Mouse (Mus musculus) olfactory bulb, adult 2 months (tissue): ENCODE measurements at regions not wholly inside any gene's neighbourhood (a gene's known extent, or its start where the extent isn't known, plus 50 kb on each side); places are given as distances from the start of the nearest gene placed in this dataset.

Source experiments
- H3K27ac ChIP-seq: fragments of 200-500 bp; 2 replicates; pipeline ENCODE4 v1.5.1; 2012; ENCODE audit warnings: low read depth, low read length; ENCODE audit not compliant: insufficient read depth
- H3K4me1 ChIP-seq: fragments of 200-500 bp; 2 replicates; pipeline ENCODE4 v1.6.1; 2012; ENCODE audit warnings: low read length; ENCODE audit not compliant: control insufficient read depth, insufficient read depth
- H3K4me3 ChIP-seq: fragments of 200-500 bp; 2 replicates; pipeline ENCODE4 v1.5.1; 2012; ENCODE audit warnings: mild to moderate bottlenecking, low read depth, low read length, moderate library complexity; ENCODE audit not compliant: insufficient read depth
- CTCF ChIP-seq: fragments of 200-500 bp; IDR thresholded peaks from 2 replicates; pipeline ENCODE4 v1.5.1; 2012; ENCODE audit warnings: low read depth, mild to moderate bottlenecking, low read length, moderate library complexity; ENCODE audit not compliant: insufficient read depth
- POLR2A ChIP-seq: fragments of 200-500 bp; IDR thresholded peaks from 2 replicates; pipeline ENCODE4 v1.6.1; 2012; ENCODE audit warnings: mild to moderate bottlenecking, low read depth, low read length, moderate library complexity; ENCODE audit not compliant: insufficient read depth
- WGBS: fragments of 180-500 bp; shearing (Covaris S2); methylation state at CpG from one replicate; pipeline ENCODE4 v1.1.7; 2018; 5-methylcytosine and 5-hydroxymethylcytosine counted together

- Histone ChIP-seq H3K4me3 (no peak overlapping the region), H3K4me1 (no peaks in the 10 kb centered on the region), H3K27ac (no peak overlapping the region)
- TF ChIP-seq POLR2A (no peak), CTCF (no peak)
- 92% methylated on average over 1 of the region's 1 CpGs for WGBS
These were observed 623.1 kb downstream of the Efnb2 start for GRCm38 (mm10) chr8:8037929-8038328.

- Histone ChIP-seq H3K4me3 (no peak overlapping the region), H3K27ac (no peak overlapping the region), H3K4me1 (no peaks in the 10 kb centered on the region)
- no peak for TF ChIP-seq CTCF
- 58% methylated on average over 4 of the region's 4 CpGs for WGBS
These were observed 649.9 kb downstream of the Efnb2 start for GRCm38 (mm10) chr8:8011151-8011550.

GRCm38 (mm10) chr8:7994905-7995304 is 666.1 kb downstream of the Efnb2 start:
- no peak for TF ChIP-seq POLR2A
- no peak for TF ChIP-seq CTCF
- Histone ChIP-seq H3K27ac (no peak overlapping the region), H3K4me1 (no peaks in the 10 kb centered on the region), H3K4me3 (no peak overlapping the region)
- 70% methylated on average over 2 of the region's 2 CpGs for WGBS

DNA sequence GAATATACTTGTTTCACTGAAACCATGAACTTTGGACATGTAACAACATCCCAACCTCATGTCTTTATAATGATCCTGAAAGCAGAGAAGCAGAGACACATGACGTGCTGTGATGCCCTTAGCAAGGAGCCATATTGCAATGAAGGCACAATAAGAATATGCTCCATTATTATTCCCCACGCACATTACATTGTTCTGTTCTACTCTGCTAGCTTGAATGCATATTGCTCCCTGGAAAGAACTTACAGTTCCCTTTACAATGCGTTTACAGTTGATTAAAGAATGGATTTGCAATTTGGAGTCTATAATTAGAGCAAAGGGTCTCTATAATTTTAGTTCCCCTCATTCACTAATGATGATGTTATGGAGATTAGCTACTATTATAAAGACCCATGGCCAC is 672.2 kb downstream of the Efnb2 start:
- WGBS = 66% methylated on average over 3 of the region's 3 CpGs
- TF ChIP-seq CTCF = no peak
- TF ChIP-seq POLR2A = no peak
- no peaks in the 10 kb centered on the region for H3K4me1 ChIP-seq
- no peak overlapping the region for H3K27ac ChIP-seq
- H3K4me3 ChIP-seq = no peak overlapping the region

- H3K27ac ChIP-seq = no peak overlapping the region
- no peak overlapping the region for H3K4me3 ChIP-seq
- no peak for TF ChIP-seq CTCF
- TF ChIP-seq POLR2A = no peak
- 75% methylated on average over 6 of the region's 6 CpGs for WGBS
- no peaks in the 10 kb centered on the region for H3K4me1 ChIP-seq
These were observed 684.0 kb downstream of the Efnb2 start for GRCm38 (mm10) chr8:7977020-7977419.

DNA sequence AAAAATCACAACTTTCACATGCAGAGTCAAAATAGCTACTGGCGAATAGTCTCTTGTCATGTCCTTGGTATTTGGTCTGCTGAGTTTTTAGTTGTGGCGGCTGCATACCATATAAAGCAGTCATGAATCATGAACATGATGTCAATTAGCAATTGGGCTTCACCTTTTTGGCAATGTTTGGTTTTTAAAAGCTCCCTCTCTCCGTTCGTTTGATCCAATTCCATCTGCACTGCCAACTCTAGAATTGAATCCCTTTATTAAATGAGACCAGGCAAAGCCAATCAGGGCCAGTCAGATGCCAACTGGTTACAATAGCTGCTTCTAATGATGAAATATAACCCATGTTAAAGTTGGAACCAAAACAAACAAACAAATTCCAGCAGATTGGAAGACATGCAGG is 687.3 kb downstream of the Efnb2 start:
- TF ChIP-seq POLR2A (no peak), CTCF (no peak)
- Histone ChIP-seq H3K4me1 (no peaks in the 10 kb centered on the region), H3K4me3 (no peak overlapping the region), H3K27ac (no peak overlapping the region)
- WGBS = 80% methylated on average over 4 of the region's 4 CpGs

GRCm38 (mm10) chr8:7964276-7964675 is 696.8 kb downstream of the Efnb2 start:
- TF ChIP-seq CTCF (no peak), POLR2A (no peak)
- Histone ChIP-seq H3K4me1 (no peaks in the 10 kb centered on the region), H3K27ac (no peak overlapping the region), H3K4me3 (no peak overlapping the region)
- WGBS = 65% methylated on average over 2 of the region's 2 CpGs

DNA sequence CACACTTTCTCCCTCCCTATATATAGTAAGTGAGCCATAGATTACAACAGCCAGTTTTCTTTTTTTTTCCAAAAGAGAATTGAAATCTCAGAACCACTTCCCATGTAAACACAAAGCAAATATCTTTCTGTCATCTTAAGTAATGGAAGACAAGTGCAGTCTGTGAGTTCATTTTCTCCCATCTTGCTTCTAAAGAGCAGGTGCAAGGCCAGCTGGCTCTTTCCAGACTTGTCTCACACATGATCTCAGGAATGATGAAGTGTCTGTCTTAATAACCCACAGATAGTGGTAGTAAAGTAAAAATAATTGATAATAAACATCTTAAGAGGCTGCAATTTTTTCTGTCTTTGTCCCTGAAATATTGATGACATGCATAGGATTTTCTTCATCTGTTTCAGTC is 704.3 kb downstream of the Efnb2 start:
- TF ChIP-seq POLR2A (no peak), CTCF (no peak)

GRCm38 (mm10) chr8:7954851-7955250 is 706.2 kb downstream of the Efnb2 start:
- H3K27ac ChIP-seq = no peak overlapping the region
- TF ChIP-seq CTCF = no peak
- TF ChIP-seq POLR2A = no peak
- no peaks in the 10 kb centered on the region for H3K4me1 ChIP-seq
- no peak overlapping the region for H3K4me3 ChIP-seq
- WGBS = 93% methylated on average over 3 of the region's 3 CpGs

More for the DNA sequence above, 704.3 kb downstream of the Efnb2 start:
- H3K27ac ChIP-seq = no peak overlapping the region
- H3K4me1 ChIP-seq = no peaks in the 10 kb centered on the region
- H3K4me3 ChIP-seq = no peak overlapping the region

DNA sequence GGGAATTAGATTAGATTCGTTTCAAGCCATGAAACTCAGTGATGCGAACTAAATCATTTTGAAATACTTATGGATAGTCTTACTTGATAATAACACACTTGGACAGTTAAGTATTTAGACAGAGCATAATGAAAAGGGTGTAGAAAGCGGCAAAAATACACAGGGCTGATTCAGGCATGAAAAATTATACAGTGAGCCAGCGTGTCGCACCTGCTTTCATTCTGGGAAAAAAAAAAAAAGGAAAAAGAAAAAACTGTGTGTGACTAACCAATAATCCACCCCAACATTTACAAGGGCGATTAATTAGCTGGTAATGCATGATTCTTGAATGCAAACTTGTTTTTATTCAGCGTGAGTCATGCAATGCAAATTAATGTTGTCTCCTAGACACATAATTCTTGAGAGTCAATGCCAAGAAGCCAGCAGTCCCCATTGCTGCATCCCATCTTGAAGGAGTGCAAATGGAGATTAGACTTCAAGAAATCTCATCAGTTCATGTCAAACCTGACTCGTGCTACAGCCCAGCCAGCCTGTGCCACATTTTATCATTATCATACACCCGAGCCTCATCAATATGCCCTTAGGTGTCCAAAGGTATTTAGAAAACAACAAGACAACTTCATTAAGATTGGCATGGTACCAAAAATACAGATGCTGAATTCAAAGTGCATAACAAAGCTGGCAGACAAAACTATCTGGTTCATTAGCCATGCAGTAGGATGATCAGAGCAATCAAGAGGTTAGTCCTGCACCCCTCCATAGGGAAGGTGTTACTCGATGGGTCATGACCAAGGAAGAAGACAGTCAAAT is 714.9 kb downstream of the Efnb2 start:
- TF ChIP-seq POLR2A (no peak), CTCF (no peak)
- H3K27ac ChIP-seq = no peak overlapping the region
- 22% methylated on average over 10 of the region's 10 CpGs for WGBS

More for the DNA sequence above, 714.9 kb downstream of the Efnb2 start:
- Histone ChIP-seq H3K4me3 (no peak overlapping the region), H3K4me1 (no peaks in the 10 kb centered on the region)
